Mouse (Mus musculus) layer of hippocampus, adult 6 months (tissue): ENCODE data around the gene Hecw1. TPM values are rescaled to one million over a fixed set of nuclear protein-coding genes. Genes with fewer than 3 reads are reported as not detected.

Experiments used
- long read RNA-seq, 2 experiments: library from polyadenylated mRNA; unstranded; transcript quantifications; one replicate each; pipeline ENCODE4 v2.0.0; 2019 to 2020
- polyA plus RNA-seq: library from polyadenylated mRNA; unstranded; fragments of <200 nt; fragmentation: Nextera tagmentation; gene quantifications from 2 replicates; pipeline ENCODE4 v1.2.3, GENCODE M21; 2021

Gene Hecw1
- polyA plus RNA-seq, result 12.3 and 17.4 TPM in 2 replicates
- long read RNA-seq, experiment 1, transcript Hecw1-204 (7 exons, 3,372 nt), result major isoform, 5 of 23 reads
- long read RNA-seq, experiment 1, partial matches to known transcripts, result 5 of 23 reads
- long read RNA-seq, experiment 1, other reads (novel, unspliced or antisense), result 13 of 23 reads
- long read RNA-seq, experiment 2, full-length matches to known transcripts, result 20 of 62 reads
- long read RNA-seq, experiment 2, partial matches to known transcripts, result 33 of 62 reads
- long read RNA-seq, experiment 2, other reads (novel, unspliced or antisense), result 9 of 62 reads

DNA sequence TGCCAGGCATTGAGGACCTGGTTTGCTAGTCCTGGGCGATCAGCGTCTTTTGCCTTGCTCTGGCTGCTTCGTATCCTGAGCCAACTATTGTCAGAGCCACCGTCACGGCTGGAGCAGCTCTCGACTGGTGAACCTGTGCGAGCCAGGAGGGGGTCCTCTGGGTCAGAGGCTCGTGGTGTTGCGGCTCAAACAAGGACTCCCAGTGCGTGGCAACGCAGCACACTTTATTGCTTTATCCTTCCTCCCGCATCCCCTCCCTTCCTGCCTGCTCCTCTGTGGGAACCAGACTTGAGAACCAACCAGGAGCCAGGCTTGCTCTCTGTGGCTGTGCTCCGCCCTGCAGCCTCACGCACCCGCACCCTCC lies at the start of gene Hecw1:
Hecw1 (minus strand) TSS at position 323 of the 364 bp plus-strand sequence.

Other genes with a start within 250 kb of the Hecw1 start
- gene Mrpl32, start 89.9 kb upstream of the Hecw1 start, polyA plus RNA-seq, result 57.3 and 60.8 TPM in 2 replicates
- 162 and 173 TPM in 2 replicates for gene Psma2, start 90.0 kb upstream of the Hecw1 start, polyA plus RNA-seq
- 21.3 and 23.1 TPM in 2 replicates for gene AW209491, start 106.9 kb upstream of the Hecw1 start, polyA plus RNA-seq